Mouse (Mus musculus) C2C12 (cell line): ENCODE measurements at regions not wholly inside any gene's neighbourhood (a gene's known extent, or its start where the extent isn't known, plus 50 kb on each side); places are given as distances from the start of the nearest gene placed in this dataset.

Experiments
- H3K27me3 ChIP-seq: one replicate; pipeline ENCODE4 v1.6.1; 2011; ENCODE audit not compliant: control insufficient read depth, insufficient read depth, insufficient read length
- H3K36me3 ChIP-seq: one replicate; pipeline ENCODE4 v1.6.1; 2011; ENCODE audit not compliant: control insufficient read depth, insufficient read depth
- H3K4me3 ChIP-seq: one replicate; pipeline ENCODE4 v1.5.1; 2011; ENCODE audit warnings: mild to moderate bottlenecking, control low read depth; ENCODE audit not compliant: poor library complexity, insufficient read depth, severe bottlenecking
- H3K79me2 ChIP-seq: one replicate; pipeline ENCODE4 v1.6.1; 2011; ENCODE audit not compliant: control insufficient read depth, insufficient read depth
- H3K79me3 ChIP-seq: one replicate; pipeline ENCODE4 v1.6.1; 2011; ENCODE audit warnings: low read depth, control low read depth
- H3ac ChIP-seq: one replicate; pipeline ENCODE3; 2011; ENCODE audit warnings: low read depth; ENCODE audit not compliant: control insufficient read depth, insufficient read length
- CEBPB ChIP-seq: IDR thresholded peaks from one replicate; pipeline ENCODE4 v1.6.1; 2011; ENCODE audit warnings: low read depth, mild to moderate bottlenecking, control low read depth, moderate library complexity
- CTCF ChIP-seq: IDR thresholded peaks from one replicate; pipeline ENCODE4 v1.5.1; 2011; ENCODE audit not compliant: control insufficient read depth, insufficient read depth, insufficient read length
- FOSL1 ChIP-seq: IDR thresholded peaks from one replicate; pipeline ENCODE4 v1.8.0; 2011; ENCODE audit warnings: mild to moderate bottlenecking, low read length; ENCODE audit not compliant: poor library complexity, insufficient read depth, severe bottlenecking
- MAX ChIP-seq: IDR thresholded peaks from one replicate; pipeline ENCODE4 v1.6.1; 2011; ENCODE audit warnings: mild to moderate bottlenecking, control low read depth
- MYOD1 ChIP-seq: IDR thresholded peaks from one replicate; pipeline ENCODE4 v1.6.1; 2011; ENCODE audit warnings: low read depth; ENCODE audit not compliant: control insufficient read depth, insufficient read length
- MYOG ChIP-seq: IDR thresholded peaks from one replicate; pipeline ENCODE4 v1.6.1; 2011; ENCODE audit not compliant: control insufficient read depth, insufficient read length; ENCODE audit errors: extremely low read depth
- USF1 ChIP-seq: IDR thresholded peaks from one replicate; pipeline ENCODE4 v1.6.1; 2011; ENCODE audit warnings: low read depth, mild to moderate bottlenecking, control low read depth, moderate library complexity

GRCm38 (mm10) chr16:76865731-76866464, 147.6 kb upstream of the Usp25 start:
- Histone ChIP-seq H3K79me2 (no peaks in the 10 kb centered on the region), H3ac (no peak overlapping the region), H3K4me3 (no peak overlapping the region), H3K27me3 (no peaks in the 10 kb centered on the region), H3K36me3 (no peaks in the 10 kb centered on the region), H3K79me3 (no peaks in the 10 kb centered on the region)
- TF ChIP-seq MYOD1 (no peak), USF1 (no peak)

DNA sequence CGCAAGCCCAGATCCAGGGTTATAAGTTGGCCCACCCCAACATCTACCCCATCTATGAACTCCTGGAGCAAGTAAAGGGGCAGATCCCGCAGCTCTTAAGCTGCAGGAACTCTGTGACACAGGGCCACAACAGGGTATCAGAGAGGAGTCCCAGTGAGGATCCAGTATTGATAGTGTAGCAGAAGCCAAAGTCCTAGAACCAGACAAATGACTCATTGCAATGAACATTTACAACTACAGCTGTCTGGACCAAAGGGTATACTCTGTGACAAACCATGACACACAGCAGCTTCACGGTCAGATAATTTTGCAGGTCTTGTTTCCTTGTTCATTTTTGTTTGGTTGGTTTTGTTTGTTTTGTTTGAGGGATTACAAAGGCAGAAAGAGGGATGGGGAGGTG, 149.1 kb upstream of the Usp25 start:
- Histone ChIP-seq H3ac (no peak overlapping the region), H3K4me3 (no peak overlapping the region), H3K36me3 (no peaks in the 10 kb centered on the region), H3K27me3 (no peaks in the 10 kb centered on the region), H3K79me2 (no peaks in the 10 kb centered on the region), H3K79me3 (no peaks in the 10 kb centered on the region)
- TF ChIP-seq CEBPB (no peak), MYOD1 (no peak), MAX (no peak), USF1 (no peak), MYOG (no peak), FOSL1 (no peak), CTCF (no peak)

- no peak overlapping the region for H3ac ChIP-seq
These were observed 157.7 kb upstream of the Usp25 start for GRCm38 (mm10) chr16:76855797-76856196.

DNA sequence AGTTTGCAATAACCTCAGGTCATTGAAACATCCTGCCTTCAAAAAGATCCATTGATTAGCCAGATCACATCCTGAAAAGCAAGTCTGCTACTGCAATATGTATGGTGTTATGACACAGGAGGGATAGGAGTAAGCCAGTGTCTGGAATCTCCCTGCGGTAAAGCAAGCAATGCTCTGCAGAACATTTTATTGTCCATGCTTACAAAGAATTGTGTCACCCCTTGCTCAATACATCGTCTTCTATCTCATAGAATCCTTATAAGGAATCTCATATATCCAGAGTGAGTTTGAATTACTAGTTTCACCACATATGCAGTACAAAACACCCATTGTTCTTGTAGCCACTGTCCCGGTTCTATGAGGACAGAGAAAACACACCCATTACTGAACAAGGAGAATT, 162.1 kb upstream of the Usp25 start:
- TF ChIP-seq USF1 (no peak), CEBPB (no peak), MAX (no peak), MYOD1 (no peak), MYOG (no peak), FOSL1 (no peak), CTCF (no peak)
- Histone ChIP-seq H3K79me3 (no peaks in the 10 kb centered on the region), H3K36me3 (no peaks in the 10 kb centered on the region), H3K4me3 (no peak overlapping the region), H3ac (no peak overlapping the region), H3K27me3 (no peaks in the 10 kb centered on the region), H3K79me2 (no peaks in the 10 kb centered on the region)

More at GRCm38 (mm10) chr16:76855797-76856196, 157.7 kb upstream of the Usp25 start:
- Histone ChIP-seq H3K4me3 (no peak overlapping the region), H3K79me2 (no peaks in the 10 kb centered on the region), H3K36me3 (no peaks in the 10 kb centered on the region), H3K79me3 (no peaks in the 10 kb centered on the region), H3K27me3 (no peaks in the 10 kb centered on the region)
- TF ChIP-seq CTCF (no peak), MYOD1 (no peak), USF1 (no peak), MAX (no peak), CEBPB (no peak), FOSL1 (no peak), MYOG (no peak)

DNA sequence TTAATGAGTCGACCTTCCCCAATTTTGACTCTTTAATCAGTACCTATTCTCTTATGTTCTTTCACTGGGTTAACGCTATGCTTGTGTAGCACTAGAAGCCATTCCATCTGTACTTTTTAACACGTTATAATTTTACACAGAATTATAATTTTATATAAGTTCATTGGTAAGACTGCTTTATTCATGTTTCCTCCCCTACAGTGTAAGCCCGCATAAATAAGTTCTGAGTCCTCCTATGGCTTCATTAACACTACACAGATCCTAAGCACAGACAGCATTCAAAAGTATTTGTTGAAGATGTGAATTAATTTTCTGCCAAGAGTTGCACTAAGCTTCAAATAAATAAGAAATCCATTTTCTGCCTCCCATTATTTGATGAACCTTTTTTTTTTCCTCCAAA, 176.1 kb upstream of the Usp25 start:
- no peaks in the 10 kb centered on the region for H3K36me3 ChIP-seq
- no peaks in the 10 kb centered on the region for H3K79me2 ChIP-seq
- H3ac ChIP-seq, result no peak overlapping the region
- H3K4me3 ChIP-seq, result no peak overlapping the region
- no peaks in the 10 kb centered on the region for H3K79me3 ChIP-seq
- no peaks in the 10 kb centered on the region for H3K27me3 ChIP-seq
- TF ChIP-seq CEBPB (no peak), MYOD1 (no peak), MYOG (no peak), MAX (no peak), CTCF (no peak), USF1 (no peak)

- no peaks in the 10 kb centered on the region for H3K79me3 ChIP-seq
These were observed 183.1 kb upstream of the Usp25 start for GRCm38 (mm10) chr16:76830371-76830770.

More at GRCm38 (mm10) chr16:76830371-76830770, 183.1 kb upstream of the Usp25 start:
- no peak overlapping the region for H3ac ChIP-seq
- no peaks in the 10 kb centered on the region for H3K36me3 ChIP-seq
- no peak overlapping the region for H3K4me3 ChIP-seq
- TF ChIP-seq MYOG (no peak), USF1 (no peak), FOSL1 (no peak), CTCF (no peak), MAX (no peak), MYOD1 (no peak), CEBPB (no peak)
- H3K27me3 ChIP-seq, result no peaks in the 10 kb centered on the region
- H3K79me2 ChIP-seq, result no peaks in the 10 kb centered on the region
